Mouse (Mus musculus) limb, embryonic 15.5 days (tissue): ENCODE measurements around the gene Otud7a. TPM values are rescaled to one million over a fixed set of nuclear protein-coding genes. Genes with fewer than 3 reads are reported as not detected.

Experiments
- ATAC-seq: fragments of 200-750 bp; cut with Nextera tagmentation; 2 replicates; pipeline ENCODE4 v1.8.0; 2017; ENCODE audit warnings: low read depth, moderate TSS enrichment; ENCODE audit not compliant: insufficient number of reproducible peaks, low FRiP score, low TSS enrichment
- H3K27ac ChIP-seq: fragments of 300-500 bp; sonication (generic); 2 replicates; pipeline ENCODE4 v1.5.1; 2015; ENCODE audit warnings: moderate library complexity, mild to moderate bottlenecking, inconsistent platforms
- H3K27me3 ChIP-seq: fragments of 300-500 bp; sonication (generic); 2 replicates; pipeline ENCODE4 v1.6.1; 2015; ENCODE audit warnings: inconsistent platforms
- H3K36me3 ChIP-seq: fragments of 300-500 bp; sonication (generic); 2 replicates; pipeline ENCODE4 v1.6.1; 2015; ENCODE audit warnings: inconsistent platforms
- H3K4me1 ChIP-seq: fragments of 300-500 bp; sonication (generic); 2 replicates; pipeline ENCODE4 v1.6.1; 2015; ENCODE audit warnings: inconsistent platforms
- H3K4me2 ChIP-seq: fragments of 300-500 bp; sonication (generic); 2 replicates; pipeline ENCODE4 v1.6.1; 2015; ENCODE audit warnings: mild to moderate bottlenecking, inconsistent platforms
- H3K4me3 ChIP-seq: fragments of 300-500 bp; sonication (generic); 2 replicates; pipeline ENCODE4 v1.5.1; 2015; ENCODE audit warnings: mild to moderate bottlenecking, inconsistent platforms
- H3K9ac ChIP-seq: fragments of 300-500 bp; sonication (generic); 2 replicates; pipeline ENCODE4 v1.6.1; 2015; ENCODE audit warnings: inconsistent platforms
- H3K9me3 ChIP-seq: fragments of 300-500 bp; sonication (generic); 2 replicates; pipeline ENCODE4 v1.6.1; 2016; ENCODE audit warnings: inconsistent platforms
- WGBS: fragments of 180-500 bp; shearing (Covaris S2); methylation state at CpG from one replicate; pipeline ENCODE4 v1.1.7; 2015; 5-methylcytosine and 5-hydroxymethylcytosine counted together
- polyA plus RNA-seq: library from polyadenylated mRNA; unstranded; fragments of >200 nt; fragmentation: Nextera tagmentation; extraction: Ambion mirVana; gene quantifications from 2 replicates; pipeline ENCODE4 v1.2.1, GENCODE M21; 2015

Otud7a gene
- polyA plus RNA-seq, 1 experiment from 2014 or later: 0.32 TPM

DNA sequence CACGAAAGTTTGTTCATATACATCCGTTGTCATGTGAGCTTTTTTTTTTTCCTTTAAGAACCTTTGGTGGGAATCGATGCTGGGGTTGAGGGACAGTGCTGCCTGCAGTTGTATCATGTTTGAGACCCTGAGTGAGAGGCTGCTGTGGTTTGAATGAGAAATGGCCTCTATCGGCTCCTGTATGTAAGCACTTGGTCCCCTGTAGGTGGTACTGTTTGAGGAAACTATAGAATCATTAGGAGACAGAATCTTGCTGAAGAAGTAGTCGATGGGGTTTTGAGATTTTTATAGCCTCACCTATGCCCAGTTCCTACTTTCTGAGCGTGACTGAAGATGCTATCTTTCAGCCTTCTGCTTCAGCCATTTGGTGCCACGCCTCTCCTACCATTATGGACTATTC is 354.8 kb downstream of the Otud7a start:
- Histone ChIP-seq H3K27me3 (no peaks in the 10 kb centered on the region), H3K4me1 (no peaks in the 10 kb centered on the region), H3K9ac (no peak overlapping the region), H3K4me3 (no peak overlapping the region), H3K9me3 (no peaks in the 10 kb centered on the region), H3K4me2 (no peak overlapping the region), H3K27ac (no peak overlapping the region), H3K36me3 (no peaks in the 10 kb centered on the region)
- WGBS: 84% methylated on average over 7 of the region's 7 CpGs
- ATAC-seq: no peak

DNA sequence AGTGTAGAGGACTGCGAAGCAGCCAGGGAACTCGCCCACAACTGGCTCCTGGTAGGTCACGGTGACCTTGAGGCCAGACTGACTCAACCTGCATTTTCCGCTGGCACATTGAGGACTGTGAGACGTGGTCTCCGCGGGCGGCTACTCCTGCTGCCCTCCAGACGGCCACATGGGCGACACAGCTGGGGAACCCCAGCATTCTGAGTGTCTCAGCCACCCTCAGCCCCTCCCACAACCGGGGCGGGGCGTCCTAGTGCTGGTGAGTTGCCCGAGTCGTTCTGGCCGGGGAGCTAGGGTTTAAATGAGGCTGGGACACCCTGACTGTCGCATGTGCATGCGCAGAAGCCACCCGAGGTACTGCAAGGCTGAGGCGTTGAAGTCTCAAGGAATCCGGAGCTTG is 358.2 kb downstream of the Otud7a start:
- H3K4me1 ChIP-seq: no peaks in the 10 kb centered on the region
- no peak for ATAC-seq
- no peak overlapping the region for H3K27ac ChIP-seq

More for the DNA sequence above, 358.2 kb downstream of the Otud7a start:
- H3K27me3 ChIP-seq: no peaks in the 10 kb centered on the region
- H3K4me2 ChIP-seq: no peak overlapping the region
- WGBS: 89% methylated on average over 21 of the region's 21 CpGs
- H3K4me3 ChIP-seq: no peak overlapping the region
- H3K36me3 ChIP-seq: no peaks in the 10 kb centered on the region
- no peak overlapping the region for H3K9ac ChIP-seq
- H3K9me3 ChIP-seq: no peaks in the 10 kb centered on the region

Other genes with a start within 250 kb of the Otud7a start
- gene Chrna7, start 232.2 kb upstream of the Otud7a start, polyA plus RNA-seq: 2.0 and 2.3 TPM in 2 replicates